Mouse (Mus musculus) cortical plate, adult 2 months (tissue): ENCODE results near the gene Pomp.

Source experiments
- CTCF ChIP-seq: fragments of 200-500 bp; IDR thresholded peaks from 2 replicates; pipeline ENCODE4 v1.5.1; 2011; ENCODE audit warnings: mild to moderate bottlenecking, control low read depth, low read length; ENCODE audit not compliant: insufficient read depth; ENCODE audit errors: extremely low read depth
- POLR2A ChIP-seq: fragments of 200-500 bp; IDR thresholded peaks from 2 replicates; pipeline ENCODE4 v1.6.1; 2011; ENCODE audit warnings: mild to moderate bottlenecking, low read length, control low read depth; ENCODE audit not compliant: insufficient read depth; ENCODE audit errors: extremely low read depth

DNA sequence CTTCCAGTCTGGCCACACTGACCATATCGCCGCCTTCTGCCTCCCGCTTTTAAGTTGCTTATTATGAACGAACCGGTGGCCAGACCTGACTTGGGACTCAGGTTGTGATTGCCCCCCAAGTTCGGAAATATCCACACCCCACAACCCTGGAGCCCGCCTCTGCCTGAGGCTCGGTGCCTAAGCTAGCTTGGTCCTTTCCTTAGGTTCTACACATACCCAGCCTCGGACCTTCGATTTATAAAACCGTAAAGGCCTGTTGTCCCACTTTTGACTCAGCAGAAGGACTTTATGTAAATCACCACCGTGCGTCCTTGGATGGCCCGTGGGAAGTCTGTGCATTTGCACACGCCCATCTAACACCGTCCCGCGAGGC, 199 bp upstream of the Pomp start:
- TF ChIP-seq POLR2A (no peak), CTCF (no peak)
